Mouse (Mus musculus): Measurements from ENCODE around the gene 1700020D05Rik.
"Not testable (repeated sequence)": the region's sequence is repeated elsewhere in the genome, so short reads cannot be mapped to it uniquely, and the experiment has no call there.

1700020D05Rik gene

GRCm38 (mm10) chr19:5495353-5496051, 8.1 kb downstream of the 1700020D05Rik start:
- no peak for DNase-seq (ENCODE audit: low read depth, low spot score)

GRCm38 (mm10) chr19:5494314-5494713, 9.3 kb downstream of the 1700020D05Rik start:
- no peak for DNase-seq (ENCODE audit: low read depth, low spot score)

GRCm38 (mm10) chr19:5493301-5493721, 10.3 kb downstream of the 1700020D05Rik start:
- not testable (repeated sequence) for DNase-seq (ENCODE audit: low read depth, low spot score)

- no peak for DNase-seq (ENCODE audit: low read depth, low spot score)
These were observed 10.9 kb downstream of the 1700020D05Rik start for GRCm38 (mm10) chr19:5492641-5493040.

GRCm38 (mm10) chr19:5490898-5491708, 12.5 kb downstream of the 1700020D05Rik start:
- peak; percentile 85 for DNase-seq (ENCODE audit: low read depth, low spot score)

- peak; percentile 97 for DNase-seq (ENCODE audit: low read depth, low spot score)
These were observed 13.2 kb downstream of the 1700020D05Rik start, which contains the start of gene Cfl1 for GRCm38 (mm10) chr19:5490313-5490897. TSS of gene Cfl1 (plus strand) at chr19:5490455.

- not testable (repeated sequence) for DNase-seq (ENCODE audit: low read depth, low spot score)
These were observed 13.9 kb downstream of the 1700020D05Rik start for GRCm38 (mm10) chr19:5489721-5490120.

GRCm38 (mm10) chr19:5488878-5489571, 14.6 kb downstream of the 1700020D05Rik start:
- DNase-seq (ENCODE audit: low read depth, low spot score) = peak; percentile 96

GRCm38 (mm10) chr19:5487768-5488550, 15.6 kb downstream of the 1700020D05Rik start, which contains the start of gene Mus81:
TSS of gene Mus81 (minus strand) at chr19:5488402.
- DNase-seq (ENCODE audit: low read depth, low spot score) = peak; percentile 95

- no peak for DNase-seq (ENCODE audit: low read depth, low spot score)
These were observed 16.8 kb downstream of the 1700020D05Rik start for GRCm38 (mm10) chr19:5486771-5487170.

GRCm38 (mm10) chr19:5486286-5486685, 17.3 kb downstream of the 1700020D05Rik start:
- DNase-seq (ENCODE audit: low read depth, low spot score) = no peak

- no peak for DNase-seq (ENCODE audit: low read depth, low spot score)
These were observed 17.8 kb downstream of the 1700020D05Rik start for GRCm38 (mm10) chr19:5485821-5486220.

GRCm38 (mm10) chr19:5485371-5485770, 18.2 kb downstream of the 1700020D05Rik start:
- no peak for DNase-seq (ENCODE audit: low read depth, low spot score)

GRCm38 (mm10) chr19:5484496-5484895, 19.1 kb downstream of the 1700020D05Rik start:
- no peak for DNase-seq (ENCODE audit: low read depth, low spot score)

GRCm38 (mm10) chr19:5483386-5484359, 19.9 kb downstream of the 1700020D05Rik start:
- DNase-seq (ENCODE audit: low read depth, low spot score) = no peak

- no peak for DNase-seq (ENCODE audit: low read depth, low spot score)
These were observed 22.2 kb downstream of the 1700020D05Rik start for GRCm38 (mm10) chr19:5481398-5481797.

GRCm38 (mm10) chr19:5480016-5480415, 23.6 kb downstream of the 1700020D05Rik start:
- DNase-seq (ENCODE audit: low read depth, low spot score) = no peak

- no peak for DNase-seq (ENCODE audit: low read depth, low spot score)
These were observed 25.8 kb downstream of the 1700020D05Rik start for GRCm38 (mm10) chr19:5477668-5478300.

All from telencephalon, adult 2 months (tissue).